Mouse (Mus musculus): Measurements from ENCODE around the gene Piwil4.
A peak's percentile ranks its signal among the peaks of the same experiment; 100 is the strongest.

The Piwil4 gene

DNA sequence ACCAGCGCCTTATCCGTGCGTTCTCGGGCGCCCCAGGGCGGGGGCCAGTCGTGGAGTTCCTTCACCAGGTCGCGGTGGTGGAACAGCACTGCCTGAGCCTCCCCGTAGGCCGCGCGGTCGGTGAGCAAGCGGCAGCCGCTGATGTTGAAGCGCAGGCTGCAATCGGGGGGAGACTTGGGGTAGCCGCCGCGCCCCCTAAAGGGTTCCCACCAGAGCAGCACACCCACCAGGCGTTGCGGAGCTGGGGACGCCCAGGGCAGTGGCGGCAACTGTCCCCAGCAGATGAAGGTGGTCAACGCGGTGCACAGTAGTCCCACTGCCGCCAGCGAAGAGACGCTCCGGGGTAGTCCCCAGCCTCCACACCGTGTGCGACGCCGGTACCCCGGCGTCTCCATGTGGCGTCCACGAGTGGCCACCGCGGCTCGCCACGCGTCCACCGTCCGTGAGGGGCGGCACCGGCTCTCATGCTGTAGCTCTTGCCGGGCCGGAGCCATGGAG, 11.0 kb upstream of the Piwil4 start:
- DNase-seq (ENCODE audit: low read depth, low spot score), result peak; percentile 5
- no peaks in the 10 kb centered on the region for H3K36me3 ChIP-seq (ENCODE audit: control insufficient read depth, insufficient read depth, low read length, poor library complexity, severe bottlenecking)
- H3K27me3 ChIP-seq (ENCODE audit: control insufficient read depth, insufficient read depth, low read length, poor library complexity, severe bottlenecking), result no peaks in the 10 kb centered on the region

DNA sequence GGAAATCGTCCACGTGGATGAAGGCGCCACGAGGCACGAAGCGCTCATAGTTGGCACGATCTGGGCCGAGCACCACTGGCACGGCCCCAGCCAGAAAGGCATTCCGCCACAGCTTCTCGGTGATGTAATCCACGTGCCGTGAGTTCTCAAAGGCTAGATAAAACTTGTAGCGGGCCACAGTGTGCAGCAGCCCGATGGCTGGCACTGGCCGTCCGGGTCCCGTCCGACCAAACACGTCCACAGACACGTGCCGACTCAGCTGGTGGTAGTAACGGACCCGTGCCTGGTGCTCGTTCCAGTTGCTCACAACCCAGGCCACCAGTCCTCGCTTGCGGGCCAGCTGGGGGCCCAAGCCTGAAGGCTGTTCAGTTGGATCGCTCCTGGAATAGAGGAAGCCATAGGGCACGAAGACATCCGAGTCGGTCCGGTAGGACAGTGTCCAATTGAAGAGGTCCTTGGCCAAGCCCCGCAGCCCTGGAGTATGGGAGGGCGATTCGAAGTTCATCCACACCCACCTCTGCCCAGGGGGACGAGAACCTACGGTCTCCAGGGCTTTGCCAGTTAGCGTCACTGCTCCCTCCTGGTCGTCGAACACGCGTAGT, 10.5 kb upstream of the Piwil4 start:
- H3K36me3 ChIP-seq (ENCODE audit: control insufficient read depth, insufficient read depth, low read length, poor library complexity, severe bottlenecking), result no peaks in the 10 kb centered on the region
- no peaks in the 10 kb centered on the region for H3K27me3 ChIP-seq (ENCODE audit: control insufficient read depth, insufficient read depth, low read length, poor library complexity, severe bottlenecking)
- no peak for DNase-seq (ENCODE audit: low read depth, low spot score)

DNA sequence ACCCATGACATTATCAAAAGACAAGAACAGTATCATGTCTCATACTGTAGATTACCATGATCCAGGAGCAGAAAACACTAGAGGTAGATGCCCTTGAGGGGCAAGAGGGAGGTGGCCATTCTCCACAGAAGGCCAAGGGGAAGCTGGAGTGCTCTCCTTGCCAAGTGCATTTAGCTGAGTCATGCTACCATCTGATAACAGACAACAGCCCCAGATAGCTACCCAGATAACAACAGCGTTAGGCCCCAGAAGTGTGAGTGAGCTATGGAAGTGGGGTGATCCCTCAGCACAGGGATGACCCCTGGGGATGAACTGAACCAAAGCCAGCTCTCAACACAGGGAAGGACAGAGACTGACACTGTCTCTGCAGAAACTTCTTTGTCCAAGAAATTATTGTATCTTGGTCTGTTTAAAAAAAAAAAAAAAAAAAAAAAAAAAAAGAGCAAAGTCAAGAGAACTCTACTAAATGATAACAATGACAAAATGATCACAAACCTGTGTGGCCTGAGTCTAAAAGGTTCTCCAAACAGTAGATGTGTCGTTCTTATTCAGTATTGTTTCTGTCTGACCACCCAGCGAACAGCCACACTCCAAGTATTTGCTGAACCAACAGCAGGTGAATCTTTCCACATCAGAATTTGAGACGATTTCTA, 909 bp downstream of the Piwil4 start:
- DNase-seq (ENCODE audit: low read depth, low spot score), result no peak

DNA sequence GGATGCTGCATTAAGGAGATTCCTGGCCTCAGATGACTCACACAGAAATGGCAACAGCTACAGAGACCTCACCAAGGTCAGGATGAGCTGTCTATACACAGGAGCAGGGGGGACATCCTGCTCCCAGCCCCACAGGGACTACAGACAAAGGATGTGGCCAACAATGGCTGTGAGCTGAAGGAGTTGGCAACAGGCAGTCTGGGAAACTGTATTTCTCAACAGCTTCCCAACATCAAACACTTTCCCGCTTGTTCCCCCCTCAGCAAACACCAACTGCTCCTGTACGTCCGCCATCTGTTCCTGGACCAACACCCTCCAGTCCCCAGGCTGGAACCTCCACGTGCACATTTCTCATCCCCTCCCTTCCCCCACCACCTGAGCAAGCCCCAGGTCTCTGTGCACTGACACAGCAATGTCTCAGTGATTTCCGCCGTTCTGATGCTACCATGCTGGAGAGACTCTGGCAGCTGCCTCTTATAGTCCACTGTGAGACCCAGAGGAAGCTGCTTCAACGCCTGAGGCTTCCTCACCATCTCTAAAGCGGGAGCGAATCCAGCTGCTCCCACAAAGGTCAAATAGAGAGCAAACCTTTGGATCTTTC, 9.5 kb downstream of the Piwil4 start:
- DNase-seq (ENCODE audit: low read depth, low spot score), result no peak
- Histone ChIP-seq H3K36me3 (ENCODE audit: control insufficient read depth, insufficient read depth, low read length, poor library complexity, severe bottlenecking) (no peaks in the 10 kb centered on the region), H3K27me3 (ENCODE audit: control insufficient read depth, insufficient read depth, low read length, poor library complexity, severe bottlenecking) (no peaks in the 10 kb centered on the region)

More for the DNA sequence above, 909 bp downstream of the Piwil4 start:
- H3K27me3 ChIP-seq (ENCODE audit: control insufficient read depth, insufficient read depth, low read length, poor library complexity, severe bottlenecking), result no peaks in the 10 kb centered on the region
- no peaks in the 10 kb centered on the region for H3K36me3 ChIP-seq (ENCODE audit: control insufficient read depth, insufficient read depth, low read length, poor library complexity, severe bottlenecking)

DNA sequence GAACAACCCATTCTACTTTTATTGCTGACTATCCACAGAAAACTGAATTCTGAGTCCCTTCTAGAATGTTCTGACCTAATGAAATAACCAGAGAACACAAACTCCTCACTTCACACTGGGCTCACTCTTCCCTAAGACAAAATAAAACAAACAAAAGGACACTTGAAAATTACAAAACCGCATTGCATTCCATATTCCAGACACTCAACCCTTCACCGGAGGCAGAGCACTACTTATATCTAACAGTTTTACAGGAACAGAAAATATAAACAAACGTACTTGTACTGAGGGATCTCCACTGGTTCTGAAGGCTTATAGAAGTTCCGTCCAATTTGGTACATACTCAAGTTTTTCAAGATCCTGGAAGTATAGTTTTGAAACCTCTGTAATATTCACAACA, 12.2 kb downstream of the Piwil4 start:
- no peaks in the 10 kb centered on the region for H3K27me3 ChIP-seq (ENCODE audit: control insufficient read depth, insufficient read depth, low read length, poor library complexity, severe bottlenecking)
- H3K36me3 ChIP-seq (ENCODE audit: control insufficient read depth, insufficient read depth, low read length, poor library complexity, severe bottlenecking), result no peaks in the 10 kb centered on the region
- no peak for DNase-seq (ENCODE audit: low read depth, low spot score)

DNA sequence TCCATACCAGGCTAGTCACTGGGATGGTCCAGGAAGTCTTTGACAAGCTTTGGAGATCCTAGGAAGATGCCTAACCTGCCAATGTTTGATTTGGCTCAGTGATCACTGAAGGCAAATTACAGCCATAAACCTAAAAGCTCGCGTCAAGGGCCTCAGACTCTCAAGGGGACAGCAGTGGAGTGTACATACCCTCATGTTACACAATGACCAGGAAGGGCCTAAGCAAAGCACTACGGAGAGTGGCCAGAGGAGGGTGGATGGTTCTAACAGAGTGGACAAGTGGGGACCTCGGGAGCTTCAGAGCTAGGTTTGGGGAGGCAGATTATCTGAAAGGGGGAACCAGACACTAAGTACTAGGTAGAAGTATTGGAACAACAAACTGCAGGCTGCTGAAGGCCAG, 13.9 kb downstream of the Piwil4 start:
- Histone ChIP-seq H3K27me3 (ENCODE audit: control insufficient read depth, insufficient read depth, low read length, poor library complexity, severe bottlenecking) (no peaks in the 10 kb centered on the region), H3K36me3 (ENCODE audit: control insufficient read depth, insufficient read depth, low read length, poor library complexity, severe bottlenecking) (no peaks in the 10 kb centered on the region)
- DNase-seq (ENCODE audit: low read depth, low spot score), result no peak

DNA sequence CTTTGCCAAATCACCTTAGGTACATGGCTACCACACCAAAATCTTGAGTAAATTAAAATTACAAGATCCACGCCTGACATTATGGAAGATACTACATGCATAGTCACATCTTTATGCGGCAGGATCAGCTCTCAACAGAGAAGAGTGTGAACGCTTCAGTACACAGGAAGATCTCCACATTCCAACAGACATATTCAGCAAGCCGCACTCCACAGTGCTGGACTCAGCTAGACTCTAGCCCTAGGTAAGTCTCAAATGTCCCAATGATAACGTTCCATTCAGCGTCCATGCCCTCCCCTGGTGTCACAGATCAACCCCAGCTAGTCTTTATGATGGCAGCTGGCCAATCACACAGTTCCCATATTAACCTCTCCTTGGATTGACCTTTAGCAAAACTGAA, 14.5 kb downstream of the Piwil4 start:
- Histone ChIP-seq H3K27me3 (ENCODE audit: control insufficient read depth, insufficient read depth, low read length, poor library complexity, severe bottlenecking) (no peaks in the 10 kb centered on the region), H3K36me3 (ENCODE audit: control insufficient read depth, insufficient read depth, low read length, poor library complexity, severe bottlenecking) (no peaks in the 10 kb centered on the region)
- DNase-seq (ENCODE audit: low read depth, low spot score), result no peak

DNA sequence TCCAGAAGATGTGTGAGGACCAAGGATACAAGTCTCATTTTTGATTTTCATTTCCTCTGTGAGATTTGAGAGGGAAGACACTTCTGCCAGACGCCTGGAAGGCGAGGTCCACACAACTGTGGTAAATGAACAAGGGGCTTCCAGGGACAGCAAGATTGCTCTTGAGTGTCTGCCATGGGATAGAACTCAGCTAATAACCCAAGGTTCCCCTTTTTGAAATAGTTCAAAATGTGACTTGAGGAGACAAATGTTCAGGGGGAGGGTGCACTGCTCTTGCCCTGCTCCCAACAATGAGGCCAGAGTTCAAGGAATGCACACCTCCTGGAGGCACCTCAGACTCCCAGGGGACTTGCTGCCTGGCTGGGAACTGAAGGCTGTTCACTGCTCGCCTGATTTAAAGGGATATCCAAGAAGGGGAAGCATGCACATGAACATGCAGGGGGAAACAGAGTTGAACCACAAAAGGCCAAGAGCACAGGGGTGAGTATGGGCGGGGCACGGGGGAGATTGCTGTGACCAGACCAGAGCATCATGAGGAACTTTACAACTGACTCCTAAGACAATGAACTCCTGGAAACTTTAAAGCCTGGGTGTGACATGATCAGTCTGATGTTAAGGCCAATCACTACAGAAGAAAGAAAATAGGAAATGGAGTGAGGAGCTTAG, 15.6 kb downstream of the Piwil4 start:
- DNase-seq (ENCODE audit: low read depth, low spot score), result no peak
- H3K27me3 ChIP-seq (ENCODE audit: control insufficient read depth, insufficient read depth, low read length, poor library complexity, severe bottlenecking), result no peaks in the 10 kb centered on the region

DNA sequence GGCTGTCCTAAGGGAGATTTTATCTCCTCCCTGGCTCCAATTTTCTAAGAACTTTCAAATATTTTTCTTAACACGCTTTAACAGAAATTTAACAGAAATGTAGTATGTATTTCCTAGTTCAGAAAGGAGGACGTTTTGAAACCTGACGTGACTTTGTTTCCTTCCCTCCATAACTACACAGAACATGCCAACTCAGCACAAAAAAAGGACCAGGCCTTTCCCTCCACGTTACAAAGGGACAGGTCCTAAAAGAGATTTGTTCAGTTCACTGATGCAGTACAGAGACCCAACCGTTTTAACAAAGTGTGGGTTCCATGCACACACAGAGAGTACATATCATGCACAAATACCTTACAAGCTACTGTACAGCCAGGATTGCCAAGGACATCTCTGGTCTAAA, 18.9 kb downstream of the Piwil4 start:
- no peaks in the 10 kb centered on the region for H3K36me3 ChIP-seq (ENCODE audit: control insufficient read depth, insufficient read depth, low read length, poor library complexity, severe bottlenecking)
- H3K27me3 ChIP-seq (ENCODE audit: control insufficient read depth, insufficient read depth, low read length, poor library complexity, severe bottlenecking), result no peaks in the 10 kb centered on the region
- no peak for DNase-seq (ENCODE audit: low read depth, low spot score)

More for the DNA sequence above, 15.6 kb downstream of the Piwil4 start:
- H3K36me3 ChIP-seq (ENCODE audit: control insufficient read depth, insufficient read depth, low read length, poor library complexity, severe bottlenecking), result no peaks in the 10 kb centered on the region

DNA sequence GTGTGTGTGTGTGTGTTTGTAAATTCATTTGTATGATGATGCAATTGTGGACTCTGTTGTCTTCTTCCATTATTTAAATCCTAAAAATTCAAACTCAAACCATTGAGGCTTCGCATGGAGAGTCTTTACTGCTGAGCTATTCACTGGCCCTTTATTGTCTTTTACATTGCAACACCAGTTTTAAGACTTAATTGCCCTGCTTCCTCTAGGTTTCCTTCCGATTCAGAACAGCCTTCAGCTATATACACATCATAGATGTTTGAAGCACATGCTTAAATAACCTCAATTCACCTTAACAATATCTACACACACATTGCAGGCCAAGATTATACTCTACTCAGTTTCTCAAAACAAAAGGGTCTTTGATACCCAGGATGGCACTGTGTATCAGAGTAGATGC, 20.1 kb downstream of the Piwil4 start:
- Histone ChIP-seq H3K36me3 (ENCODE audit: control insufficient read depth, insufficient read depth, low read length, poor library complexity, severe bottlenecking) (no peaks in the 10 kb centered on the region), H3K27me3 (ENCODE audit: control insufficient read depth, insufficient read depth, low read length, poor library complexity, severe bottlenecking) (no peaks in the 10 kb centered on the region)
- DNase-seq (ENCODE audit: low read depth, low spot score), result no peak

DNA sequence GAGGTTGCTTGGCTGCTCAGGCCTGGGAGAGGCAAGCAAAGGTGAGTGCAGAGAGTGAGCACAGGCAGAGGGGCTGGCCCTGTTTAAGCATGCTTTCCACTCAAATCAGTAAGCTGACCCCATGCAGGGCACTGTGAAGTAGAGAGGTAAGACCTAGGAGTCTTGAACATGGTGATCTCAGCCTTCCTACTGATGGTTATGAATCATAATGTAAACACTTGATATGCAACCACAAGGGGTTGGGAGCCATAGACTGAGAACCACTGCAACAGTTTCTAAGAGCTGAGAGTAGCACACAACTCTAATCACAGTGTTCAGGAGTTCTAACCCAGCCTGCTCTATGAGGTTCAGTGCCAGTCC, 22.2 kb downstream of the Piwil4 start:
- H3K36me3 ChIP-seq (ENCODE audit: control insufficient read depth, insufficient read depth, low read length, poor library complexity, severe bottlenecking), result no peaks in the 10 kb centered on the region
- DNase-seq (ENCODE audit: low read depth, low spot score), result no peak
- no peaks in the 10 kb centered on the region for H3K27me3 ChIP-seq (ENCODE audit: control insufficient read depth, insufficient read depth, low read length, poor library complexity, severe bottlenecking)

DNA sequence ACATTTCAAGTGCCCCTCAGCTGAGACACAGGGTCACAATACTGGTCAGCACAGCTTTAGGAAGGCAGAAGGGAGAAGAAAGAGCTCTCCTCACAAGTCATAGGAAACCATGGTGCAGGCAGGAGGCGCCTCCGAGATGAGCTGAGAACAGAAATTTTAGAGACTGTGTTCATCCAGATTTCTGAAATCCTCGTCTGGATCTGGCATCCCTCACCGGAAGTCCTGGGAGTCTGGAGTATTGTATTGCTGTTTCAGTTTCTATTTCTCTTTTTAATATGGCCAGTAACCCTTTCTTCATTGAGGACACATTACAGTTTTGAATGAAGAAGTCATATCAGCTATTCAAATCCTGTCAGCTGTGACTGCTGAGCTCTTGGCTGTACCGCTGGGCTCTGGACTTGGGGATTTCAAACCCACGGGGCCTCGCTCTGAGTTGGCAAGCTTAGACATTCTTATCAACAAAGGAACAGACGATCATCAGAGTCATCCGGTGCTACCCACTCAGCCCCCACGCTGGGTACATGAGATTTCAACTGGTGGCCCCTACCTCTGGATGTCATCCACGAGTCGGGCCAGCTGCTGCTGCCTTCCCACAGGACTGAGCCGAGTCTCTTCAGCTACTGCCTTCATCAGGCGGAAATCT, 22.7 kb downstream of the Piwil4 start:
- H3K27me3 ChIP-seq (ENCODE audit: control insufficient read depth, insufficient read depth, low read length, poor library complexity, severe bottlenecking), result no peaks in the 10 kb centered on the region
- DNase-seq (ENCODE audit: low read depth, low spot score), result no peak
- H3K36me3 ChIP-seq (ENCODE audit: control insufficient read depth, insufficient read depth, low read length, poor library complexity, severe bottlenecking), result no peaks in the 10 kb centered on the region

DNA sequence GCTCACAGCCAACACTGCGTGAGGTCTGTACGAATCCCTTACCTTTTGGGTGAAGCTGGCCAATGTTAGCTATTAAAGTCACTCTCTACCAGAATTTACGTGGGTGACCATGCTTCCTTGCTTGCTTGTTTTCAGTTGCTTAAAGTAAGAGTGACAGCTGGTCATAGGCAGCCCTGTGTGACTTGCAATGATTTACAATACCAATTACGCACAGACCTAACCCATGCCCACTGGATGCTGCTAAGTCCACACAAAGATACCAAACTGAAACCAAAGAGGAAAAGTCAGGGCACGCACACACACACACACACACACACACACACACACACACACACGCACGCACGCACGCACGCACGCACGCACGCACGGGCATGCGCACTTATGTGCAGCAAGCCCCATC, 25.3 kb downstream of the Piwil4 start:
- H3K27me3 ChIP-seq (ENCODE audit: control insufficient read depth, insufficient read depth, low read length, poor library complexity, severe bottlenecking), result no peaks in the 10 kb centered on the region
- H3K36me3 ChIP-seq (ENCODE audit: control insufficient read depth, insufficient read depth, low read length, poor library complexity, severe bottlenecking), result no peaks in the 10 kb centered on the region
- no peak for DNase-seq (ENCODE audit: low read depth, low spot score)

DNA sequence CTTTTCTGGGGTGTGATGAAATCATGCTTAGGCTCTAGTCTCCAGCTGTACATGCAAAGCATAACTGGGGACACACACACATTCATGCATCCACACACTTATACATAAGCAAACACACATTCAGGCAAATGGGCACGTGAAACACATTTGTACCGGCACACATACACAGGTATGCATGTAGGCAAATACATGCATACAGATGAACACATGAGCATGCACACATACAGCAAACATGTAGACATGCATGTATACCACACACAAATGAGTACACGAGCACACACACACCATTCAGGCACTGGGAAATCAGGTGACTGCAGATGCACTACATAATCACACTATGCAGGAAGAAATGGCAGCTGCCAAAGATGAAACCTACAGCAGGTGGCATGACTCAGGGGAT, 29.6 kb downstream of the Piwil4 start:
- Histone ChIP-seq H3K36me3 (ENCODE audit: control insufficient read depth, insufficient read depth, low read length, poor library complexity, severe bottlenecking) (no peaks in the 10 kb centered on the region), H3K27me3 (ENCODE audit: control insufficient read depth, insufficient read depth, low read length, poor library complexity, severe bottlenecking) (no peaks in the 10 kb centered on the region)
- DNase-seq (ENCODE audit: low read depth, low spot score), result no peak
